Mouse (Mus musculus) right cerebral cortex, adult 2 months (tissue): Measurements from ENCODE around the gene Gmeb1.
"Not testable (repeated sequence)": the region's sequence is repeated elsewhere in the genome, so short reads cannot be mapped to it uniquely, and the experiment has no call there.

Experiments used
- DNase-seq, 2 experiments: peaks; one replicate each; pipeline ENCODE4 v3.0.0; 2021 to 2022; ENCODE audit warnings: low spot score in 2 of 2

The Gmeb1 gene

GRCm38 (mm10) chr4:132222001-132222400 lies 39.4 kb downstream of the Gmeb1 start:
- DNase-seq, result not testable (repeated sequence)

GRCm38 (mm10) chr4:132218439-132218838 lies 43.0 kb downstream of the Gmeb1 start:
- DNase-seq, result not testable (repeated sequence)

GRCm38 (mm10) chr4:132217781-132218180 lies 43.6 kb downstream of the Gmeb1 start:
- DNase-seq, result no peak

GRCm38 (mm10) chr4:132216602-132217001 lies 44.8 kb downstream of the Gmeb1 start:
- no peak for DNase-seq

GRCm38 (mm10) chr4:132214847-132215246 lies 46.6 kb downstream of the Gmeb1 start:
- DNase-seq, result no peak

- peak; percentile 96 to 97 for DNase-seq
These were observed 49.3 kb downstream of the Gmeb1 start, which contains the start of gene Ythdf2 for GRCm38 (mm10) chr4:132211953-132212734. Gene Ythdf2, minus strand, starts transcription at chr4:132212303.

GRCm38 (mm10) chr4:132211091-132211942 lies 50.1 kb downstream of the Gmeb1 start:
- DNase-seq, result peak in 1 of 2 experiments; percentile 10

- no peak for DNase-seq
These were observed 51.1 kb downstream of the Gmeb1 start for GRCm38 (mm10) chr4:132210325-132210724.

- DNase-seq, result no peak
These were observed 52.1 kb downstream of the Gmeb1 start for GRCm38 (mm10) chr4:132209299-132209698.

- DNase-seq, result no peak
These were observed 54.1 kb downstream of the Gmeb1 start for GRCm38 (mm10) chr4:132207280-132207679.

- no peak for DNase-seq
These were observed 62.6 kb downstream of the Gmeb1 start for GRCm38 (mm10) chr4:132198771-132199170.

- DNase-seq, result no peak
These were observed 63.1 kb downstream of the Gmeb1 start for GRCm38 (mm10) chr4:132198285-132198712.

- no peak for DNase-seq
These were observed 66.4 kb downstream of the Gmeb1 start for GRCm38 (mm10) chr4:132194975-132195374.

- no peak for DNase-seq
These were observed 67.0 kb downstream of the Gmeb1 start for GRCm38 (mm10) chr4:132194373-132194772.

GRCm38 (mm10) chr4:132187826-132188401 lies 73.5 kb downstream of the Gmeb1 start:
- DNase-seq, result no peak

GRCm38 (mm10) chr4:132183162-132183561 lies 78.2 kb downstream of the Gmeb1 start:
- DNase-seq, result no peak

- no peak for DNase-seq
These were observed 79.4 kb downstream of the Gmeb1 start for GRCm38 (mm10) chr4:132181721-132182658.

GRCm38 (mm10) chr4:132180710-132181109 lies 80.7 kb downstream of the Gmeb1 start:
- peak in 1 of 2 experiments; percentile 41 for DNase-seq

GRCm38 (mm10) chr4:132178630-132179059 lies 82.8 kb downstream of the Gmeb1 start:
- peak; percentile 71 to 86 for DNase-seq

GRCm38 (mm10) chr4:132176474-132176873 lies 84.9 kb downstream of the Gmeb1 start:
- DNase-seq, result no peak
